Mouse (Mus musculus) liver, embryonic 15.5 days (tissue): ENCODE data around the gene Usp34. TPM values are rescaled to one million over a fixed set of nuclear protein-coding genes. Genes with fewer than 3 reads are reported as not detected.
"Not testable (repeated sequence)": the region's sequence is repeated elsewhere in the genome, so short reads cannot be mapped to it uniquely, and the experiment has no call there.

Source experiments
- ATAC-seq: fragments of 200-750 bp; cut with Nextera tagmentation; 2 replicates; pipeline ENCODE4 v1.8.0; 2017; ENCODE audit warnings: moderate number of reproducible peaks, mild to moderate bottlenecking, moderate library complexity; ENCODE audit not compliant: insufficient read depth
- H3K27ac ChIP-seq: fragments of 300-500 bp; sonication (generic); replicated peaks from 2 replicates; pipeline ENCODE4 v1.5.1; 2015; ENCODE audit warnings: mild to moderate bottlenecking, inconsistent platforms
- H3K27me3 ChIP-seq: fragments of 300-500 bp; sonication (generic); 2 replicates; pipeline ENCODE4 v1.6.1; 2015; ENCODE audit warnings: mild to moderate bottlenecking, inconsistent platforms
- H3K36me3 ChIP-seq: fragments of 300-500 bp; sonication (generic); replicated peaks from 2 replicates; pipeline ENCODE4 v1.6.1; 2015; ENCODE audit warnings: moderate library complexity, mild to moderate bottlenecking, inconsistent platforms
- H3K4me1 ChIP-seq: fragments of 300-500 bp; sonication (generic); replicated peaks from 2 replicates; pipeline ENCODE4 v1.6.1; 2015; ENCODE audit warnings: inconsistent platforms
- H3K4me2 ChIP-seq: fragments of 300-500 bp; sonication (generic); 2 replicates; pipeline ENCODE4 v1.6.1; 2015; ENCODE audit warnings: moderate library complexity, mild to moderate bottlenecking, inconsistent platforms
- H3K4me3 ChIP-seq: fragments of 300-500 bp; sonication (generic); replicated peaks from 2 replicates; pipeline ENCODE4 v1.5.1; 2015; ENCODE audit warnings: mild to moderate bottlenecking, inconsistent platforms
- H3K9ac ChIP-seq: fragments of 300-500 bp; sonication (generic); 2 replicates; pipeline ENCODE4 v1.6.1; 2015; ENCODE audit warnings: moderate library complexity, mild to moderate bottlenecking, inconsistent platforms
- H3K9me3 ChIP-seq: fragments of 300-500 bp; sonication (generic); replicated peaks from 2 replicates; pipeline ENCODE4 v1.6.1; 2016; ENCODE audit warnings: inconsistent platforms
- WGBS: fragments of 180-500 bp; shearing (Covaris S2); methylation state at CpG from one replicate; pipeline ENCODE4 v1.1.7; 2015; ENCODE audit warnings: mixed read lengths; ENCODE audit not compliant: insufficient replicate concordance; 5-methylcytosine and 5-hydroxymethylcytosine counted together
- polyA plus RNA-seq: library from polyadenylated mRNA; unstranded; fragments of >200 nt; fragmentation: Nextera tagmentation; extraction: Ambion mirVana; gene quantifications from 2 replicates; pipeline ENCODE4 v1.2.1, GENCODE M21; 2015

Gene Usp34
- polyA plus RNA-seq, 1 experiment from 2014 or later, result 7.7 TPM

GRCm38 (mm10) chr11:23298301-23298700, 8.4 kb upstream of the Usp34 start:
- no peaks in the 10 kb centered on the region for H3K9me3 ChIP-seq
- H3K4me2 ChIP-seq, result no peak overlapping the region
- H3K9ac ChIP-seq, result no peak overlapping the region
- H3K4me1 ChIP-seq, result no peaks in the 10 kb centered on the region
- WGBS, result 89% methylated on average over 2 of the region's 2 CpGs
- no peak for ATAC-seq
- peaks cover 44% of the 10 kb centered on the region for H3K36me3 ChIP-seq
- no peak overlapping the region for H3K27ac ChIP-seq
- no peaks in the 10 kb centered on the region for H3K27me3 ChIP-seq
- no peak overlapping the region for H3K4me3 ChIP-seq

DNA sequence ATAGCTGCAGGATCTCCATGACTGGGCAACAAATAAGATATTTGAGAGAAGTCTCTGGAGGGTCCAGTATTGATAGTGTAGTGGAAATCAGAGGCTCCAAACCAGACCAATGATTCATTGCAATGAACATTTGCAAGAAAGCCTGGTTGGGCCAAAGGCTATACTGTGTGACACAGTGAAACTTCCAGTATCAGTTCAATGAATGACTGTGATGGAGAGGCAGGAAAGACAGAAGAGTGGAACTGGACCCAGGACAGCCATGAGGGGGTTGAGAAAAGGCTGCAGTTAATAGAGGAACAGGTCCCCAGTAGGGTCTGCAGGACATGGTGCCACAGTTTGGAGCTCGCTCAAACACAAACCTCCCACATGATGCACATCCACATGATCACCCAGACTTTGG, 6.8 kb upstream of the Usp34 start:
- no peak for ATAC-seq
- no peak overlapping the region for H3K4me2 ChIP-seq
- no peak overlapping the region for H3K27ac ChIP-seq
- peaks cover 28% of the 10 kb centered on the region for H3K36me3 ChIP-seq
- no peaks in the 10 kb centered on the region for H3K9me3 ChIP-seq
- H3K4me3 ChIP-seq, result no peak overlapping the region
- no peak overlapping the region for H3K9ac ChIP-seq
- H3K27me3 ChIP-seq, result no peaks in the 10 kb centered on the region
- 88% methylated on average over 1 of the region's 1 CpGs for WGBS
- H3K4me1 ChIP-seq, result peaks cover 4% of the 10 kb centered on the region; the same call in 1 of the 2 replicates

GRCm38 (mm10) chr11:23303126-23303525, 3.6 kb upstream of the Usp34 start:
- Histone ChIP-seq H3K4me2 (no peak overlapping the region), H3K4me1 (peaks cover 7% of the 10 kb centered on the region), H3K9ac (no peak overlapping the region), H3K4me3 (no peak overlapping the region), H3K27ac (no peak overlapping the region), H3K27me3 (no peaks in the 10 kb centered on the region), H3K36me3 (no peaks in the 10 kb centered on the region; the same call in 1 of the 2 replicates), H3K9me3 (no peaks in the 10 kb centered on the region)
- no peak for ATAC-seq
- 60% methylated on average over 1 of the region's 1 CpGs for WGBS

DNA sequence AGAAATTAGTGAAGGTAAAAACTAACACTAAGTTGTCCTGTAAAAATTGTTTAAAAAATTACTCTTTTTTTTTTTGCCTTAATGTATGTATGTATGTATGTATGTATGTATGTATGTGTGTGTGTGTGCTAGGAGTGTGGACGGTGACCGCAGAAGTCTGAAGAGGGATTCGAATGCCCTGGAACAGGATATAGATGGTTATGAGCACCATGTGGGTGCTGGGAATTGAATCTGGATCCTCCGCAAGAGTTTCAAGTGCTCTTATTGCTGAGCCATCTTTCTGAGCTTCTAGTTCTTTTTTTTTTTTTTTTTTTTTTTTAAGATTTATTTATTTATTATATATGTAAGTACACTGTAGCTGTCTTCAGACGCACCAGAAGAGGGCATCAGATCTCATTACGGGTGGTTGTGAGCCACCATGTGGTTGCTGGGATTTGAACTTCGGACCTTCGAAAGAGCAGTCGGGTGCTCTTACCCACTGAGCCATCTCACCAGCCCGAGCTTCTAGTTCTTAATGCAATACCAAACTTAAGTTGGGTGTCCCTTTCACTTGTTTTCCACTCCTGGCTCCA, 1.5 kb upstream of the Usp34 start:
- Histone ChIP-seq H3K27ac (peak overlapping the region; percentile 99), H3K4me1 (peaks cover 23% of the 10 kb centered on the region), H3K4me2 (peak overlapping the region; percentile 83), H3K9ac (peak overlapping the region; percentile 92), H3K4me3 (peak overlapping the region; percentile 99)
- H3K9me3 ChIP-seq, H3K27me3 ChIP-seq, H3K36me3 ChIP-seq, ATAC-seq: not testable (repeated sequence)
- WGBS, result 32% methylated on average over 10 of the region's 10 CpGs

DNA sequence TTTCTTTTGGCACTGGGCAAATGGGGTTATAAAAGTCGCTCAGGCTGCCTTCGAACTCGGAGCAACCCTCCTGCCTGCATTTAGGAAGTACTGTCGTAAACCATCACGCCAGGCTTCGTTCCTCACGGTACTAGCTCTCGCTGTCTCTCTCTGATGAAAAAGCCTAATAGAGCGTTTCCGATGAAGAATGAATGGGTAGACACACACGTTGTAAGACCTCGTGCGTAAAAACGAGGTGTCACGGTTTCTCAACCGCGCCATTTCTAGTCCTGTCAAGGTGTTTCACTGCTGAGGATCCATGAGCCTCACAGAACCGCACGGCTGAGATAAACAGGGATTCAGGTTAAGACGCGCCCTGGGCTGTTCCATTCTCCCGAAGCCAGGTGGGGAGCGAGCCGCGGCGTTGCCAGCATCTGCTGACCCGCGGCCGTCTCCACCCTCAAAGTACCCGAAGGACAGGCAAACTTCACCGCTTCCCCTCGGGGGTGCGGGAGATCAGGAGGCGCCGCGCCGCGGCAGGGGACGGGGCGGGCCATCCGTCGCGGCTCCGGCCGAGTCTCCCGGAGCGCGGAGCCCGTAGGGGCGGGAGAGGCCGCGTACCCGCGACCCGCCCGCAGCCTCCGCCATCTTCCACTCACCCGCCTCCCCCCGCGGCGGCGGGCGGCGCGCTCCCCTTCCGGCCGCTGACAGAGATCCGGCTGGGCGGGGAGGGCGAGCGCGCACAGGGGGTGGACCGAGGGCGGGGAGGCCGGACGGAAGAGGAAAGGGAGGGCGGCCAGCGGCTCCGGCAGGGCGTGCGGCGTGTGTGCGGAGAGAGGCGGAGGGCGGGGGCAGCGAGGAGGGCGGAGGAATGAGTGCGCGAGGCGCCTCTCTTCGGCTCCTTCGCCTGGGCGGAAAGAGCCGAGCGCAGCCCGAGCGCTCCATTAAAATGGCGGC, 754 bp upstream of the Usp34 start:
- H3K36me3 ChIP-seq, result no peaks in the 10 kb centered on the region
- peak overlapping the region; percentile 99 for H3K27ac ChIP-seq
- H3K4me2 ChIP-seq, result peak overlapping the region; percentile 83
- WGBS, result under 1% methylated on average over 94 of the region's 98 CpGs
- H3K4me1 ChIP-seq, result peaks cover 23% of the 10 kb centered on the region
- ATAC-seq, result peak; percentile 98
- no peaks in the 10 kb centered on the region for H3K27me3 ChIP-seq
- peak overlapping the region; percentile 99 for H3K9ac ChIP-seq
- peak overlapping the region; percentile 99 for H3K4me3 ChIP-seq
- H3K9me3 ChIP-seq, result no peaks in the 10 kb centered on the region

- under 1% methylated on average over 6 of the region's 6 CpGs for WGBS
- no peaks in the 10 kb centered on the region for H3K9me3 ChIP-seq
Observed at GRCm38 (mm10) chr11:23307566-23307920, 848 bp downstream of the Usp34 start.

DNA sequence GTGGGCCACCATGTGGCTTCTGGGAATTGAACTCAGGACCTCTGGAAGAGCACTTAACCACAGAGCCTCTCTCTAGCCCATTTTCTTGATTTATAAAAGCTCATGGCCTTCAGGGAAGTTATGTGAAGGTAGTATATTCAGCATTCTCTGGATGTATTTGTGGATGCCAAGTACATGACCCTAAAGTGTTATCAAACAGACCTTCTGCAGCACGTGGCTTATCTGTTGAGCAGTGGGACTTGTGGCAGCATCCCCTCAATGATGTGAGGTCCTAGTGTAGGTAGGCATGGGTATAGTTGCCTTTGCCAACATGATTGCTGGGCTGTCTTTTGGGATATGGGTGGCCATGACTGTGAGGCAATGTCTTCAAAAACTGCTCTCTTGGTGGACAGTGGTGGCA, 6.8 kb downstream of the Usp34 start:
- H3K4me2 ChIP-seq, result peak overlapping the region; percentile 36
- H3K9ac ChIP-seq, result no peak overlapping the region
- H3K9me3 ChIP-seq, result no peaks in the 10 kb centered on the region
- H3K4me3 ChIP-seq, result no peak overlapping the region
- 0 out of 2 replicates have a peak, but pooled peaks cover 4% of the 10 kb centered on the region for H3K36me3 ChIP-seq
- H3K27me3 ChIP-seq, result no peaks in the 10 kb centered on the region
- WGBS, result 28% methylated on average over 1 of the region's 1 CpGs
- peak overlapping the region; percentile 57 for H3K27ac ChIP-seq
- peaks cover 49% of the 10 kb centered on the region for H3K4me1 ChIP-seq
- peak; percentile 82 for ATAC-seq

More at GRCm38 (mm10) chr11:23307566-23307920, 848 bp downstream of the Usp34 start:
- 0 out of 2 replicates have a peak, but pooled peaks cover 4% of the 10 kb centered on the region for H3K36me3 ChIP-seq
- peaks cover 35% of the 10 kb centered on the region for H3K4me1 ChIP-seq
- no peak for ATAC-seq
- H3K27ac ChIP-seq, result peak overlapping the region; percentile 99
- H3K4me3 ChIP-seq, result peak overlapping the region; percentile 99
- peak overlapping the region; percentile 83 for H3K4me2 ChIP-seq
- H3K9ac ChIP-seq, result peak overlapping the region; percentile 99
- H3K27me3 ChIP-seq, result no peaks in the 10 kb centered on the region

GRCm38 (mm10) chr11:23329413-23329812, 22.7 kb downstream of the Usp34 start:
- H3K9me3 ChIP-seq, result no peaks in the 10 kb centered on the region

GRCm38 (mm10) chr11:23332136-23332535, 25.4 kb downstream of the Usp34 start:
- no peak overlapping the region for H3K27ac ChIP-seq
- no peak for ATAC-seq
- H3K27me3 ChIP-seq, result no peaks in the 10 kb centered on the region
- no peak overlapping the region for H3K9ac ChIP-seq
- H3K9me3 ChIP-seq, result no peaks in the 10 kb centered on the region
- H3K4me1 ChIP-seq, result 0 out of 2 replicates have a peak, but pooled peaks cover 5% of the 10 kb centered on the region
- WGBS, result 80% methylated on average over 3 of the region's 3 CpGs
- H3K36me3 ChIP-seq, result peaks cover 13% of the 10 kb centered on the region; the same call in 1 of the 2 replicates
- no peak overlapping the region for H3K4me3 ChIP-seq
- H3K4me2 ChIP-seq, result no peak overlapping the region

More at GRCm38 (mm10) chr11:23329413-23329812, 22.7 kb downstream of the Usp34 start:
- Histone ChIP-seq H3K4me3 (no peak overlapping the region), H3K36me3 (peaks cover 3% of the 10 kb centered on the region; the same call in 1 of the 2 replicates), H3K27ac (no peak overlapping the region), H3K9ac (no peak overlapping the region), H3K4me2 (no peak overlapping the region), H3K4me1 (0 out of 2 replicates have a peak, but pooled peaks cover 5% of the 10 kb centered on the region), H3K27me3 (no peaks in the 10 kb centered on the region)
- ATAC-seq, result no peak
- 76% methylated on average over 2 of the region's 2 CpGs for WGBS

DNA sequence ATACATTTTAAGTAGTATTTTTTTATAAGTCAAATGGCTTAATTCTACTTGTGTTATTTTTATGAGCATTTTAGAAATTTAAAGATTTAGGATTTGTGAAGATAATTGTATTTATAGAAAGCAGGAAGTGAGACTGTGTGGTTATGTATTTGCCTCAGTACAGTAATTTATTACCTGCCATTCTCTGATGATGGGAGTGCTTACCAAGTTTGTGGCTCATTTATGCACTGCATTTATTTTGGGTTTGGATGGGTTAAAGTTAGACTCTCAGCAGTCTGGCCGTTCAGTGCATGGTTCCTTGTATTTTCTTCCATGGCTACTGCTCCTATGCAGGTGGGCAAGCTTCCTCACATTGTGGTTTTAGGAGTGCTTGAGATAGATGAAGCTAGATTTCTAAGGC, 28.5 kb downstream of the Usp34 start:
- Histone ChIP-seq H3K4me3 (no peak overlapping the region), H3K4me1 (0 out of 2 replicates have a peak, but pooled peaks cover 5% of the 10 kb centered on the region), H3K9me3 (no peaks in the 10 kb centered on the region), H3K27ac (no peak overlapping the region), H3K9ac (no peak overlapping the region), H3K36me3 (peaks cover 24% of the 10 kb centered on the region), H3K4me2 (no peak overlapping the region), H3K27me3 (no peaks in the 10 kb centered on the region)
- ATAC-seq, result no peak
- WGBS, result 53% methylated on average over 1 of the region's 1 CpGs

GRCm38 (mm10) chr11:23357226-23357625, 50.5 kb downstream of the Usp34 start:
- not testable (repeated sequence) for H3K27me3 ChIP-seq, ATAC-seq, H3K4me1 ChIP-seq, H3K27ac ChIP-seq, H3K4me2 ChIP-seq, H3K9ac ChIP-seq, H3K4me3 ChIP-seq, H3K9me3 ChIP-seq
- 50% methylated on average over 5 of the region's 5 CpGs for WGBS
- peaks cover 32% of the 10 kb centered on the region for H3K36me3 ChIP-seq
